Mouse (Mus musculus) CH12.LX (cell line): Measurements from ENCODE around the gene Tnfrsf19. TPM values are rescaled to one million over a fixed set of nuclear protein-coding genes. Genes with fewer than 3 reads are reported as not detected.

Experiments used
- DNase-seq: peaks from one replicate; pipeline ENCODE4 v3.0.0-alpha.2; 2013; ENCODE audit errors: extremely low read depth
- H3K27ac ChIP-seq: 2 replicates; pipeline ENCODE4 v1.5.1; 2012; ENCODE audit warnings: low read depth, mild to moderate bottlenecking, control low read depth, moderate library complexity; ENCODE audit not compliant: insufficient read depth
- H3K27me3 ChIP-seq: replicated peaks from 2 replicates; pipeline ENCODE3; 2012; ENCODE audit warnings: inconsistent platforms
- H3K36me3 ChIP-seq, 2 experiments: replicated peaks in 1 of 2; 2 replicates each; pipeline versions ENCODE3 to v1.6.1; 2012; ENCODE audit warnings: inconsistent platforms in 1 of 2, low read length in 1 of 2, mild to moderate bottlenecking in 1 of 2, mixed read lengths in 1 of 2, moderate library complexity in 1 of 2; ENCODE audit not compliant: control insufficient read depth in 1 of 2, insufficient read depth in 1 of 2
- H3K4me1 ChIP-seq, 2 experiments: 2 replicates each; pipeline ENCODE4 v1.6.1; 2012; ENCODE audit warnings: inconsistent platforms in 1 of 2, moderate library complexity in 1 of 2; ENCODE audit not compliant: insufficient read depth in 2 of 2, control insufficient read depth in 1 of 2
- H3K4me2 ChIP-seq: 2 replicates; pipeline ENCODE4 v1.6.1; 2012; ENCODE audit warnings: low read depth, mild to moderate bottlenecking, control low read depth; ENCODE audit not compliant: poor library complexity, insufficient read depth, severe bottlenecking
- H3K4me3 ChIP-seq, 3 experiments: fragments of 150-350 bp in 1 of 3; sonication (generic) in 1 of 3; replicated peaks in 1 of 3; 2 replicates each; pipeline versions ENCODE3 to v1.5.1; 2011 to 2012; ENCODE audit warnings: low read depth in 2 of 3, low read length in 2 of 3, mild to moderate bottlenecking in 2 of 3, moderate library complexity in 2 of 3, control low read depth in 1 of 3, improper control_type of control experiment in 1 of 3, inconsistent platforms in 1 of 3, mixed read lengths in 1 of 3; ENCODE audit not compliant: poor library complexity in 1 of 3
- H3K79me2 ChIP-seq: replicated peaks from 2 replicates; pipeline ENCODE4 v1.6.1; 2012; ENCODE audit warnings: mild to moderate bottlenecking, moderate library complexity; ENCODE audit not compliant: control insufficient read depth, poor library complexity, insufficient read depth, severe bottlenecking; ENCODE audit errors: extremely low read depth
- H3K9ac ChIP-seq: 2 replicates; pipeline ENCODE4 v1.6.1; 2012; ENCODE audit warnings: low read depth, mild to moderate bottlenecking, control low read depth, moderate library complexity; ENCODE audit not compliant: insufficient read depth
- H3K9me3 ChIP-seq: replicated peaks from 2 replicates; pipeline ENCODE3; 2012; ENCODE audit warnings: low read length, inconsistent platforms, mixed read lengths
- CHD1 ChIP-seq: IDR thresholded peaks from 2 replicates; pipeline ENCODE4 v1.6.1; 2012; ENCODE audit warnings: low read depth, low read length, improper control_type of control experiment, inconsistent platforms
- CHD2 ChIP-seq: IDR thresholded peaks from 2 replicates; pipeline ENCODE4 v1.6.1; 2011; ENCODE audit warnings: low read length, improper control_type of control experiment
- EP300 ChIP-seq: IDR thresholded peaks from 2 replicates; pipeline ENCODE4 v1.6.1; 2011; ENCODE audit warnings: low read length, improper control_type of control experiment
- ETS1 ChIP-seq: conservative IDR thresholded peaks from 2 replicates; pipeline ENCODE4 v1.6.1; 2012; ENCODE audit warnings: low read depth, mild to moderate bottlenecking, inconsistent platforms, low read length, improper control_type of control experiment, moderate library complexity
- GABPA ChIP-seq: IDR thresholded peaks from 2 replicates; pipeline ENCODE4 v1.6.1; 2012; ENCODE audit warnings: low read depth, low read length, improper control_type of control experiment, inconsistent platforms; ENCODE audit not compliant: insufficient replicate concordance
- HCFC1 ChIP-seq: IDR thresholded peaks from 2 replicates; pipeline ENCODE4 v1.6.1; 2012; ENCODE audit warnings: low read depth, mild to moderate bottlenecking, inconsistent platforms, low read length, improper control_type of control experiment
- JUND ChIP-seq: conservative IDR thresholded peaks from 2 replicates; pipeline ENCODE4 v1.6.1; 2011; ENCODE audit warnings: low read depth, low read length, improper control_type of control experiment
- KAT2A ChIP-seq: IDR thresholded peaks from 2 replicates; pipeline ENCODE4 v1.6.1; 2012; ENCODE audit warnings: low read length, improper control_type of control experiment, inconsistent platforms; ENCODE audit not compliant: insufficient replicate concordance
- MYC ChIP-seq: IDR thresholded peaks from 2 replicates; pipeline ENCODE4 v1.6.1; 2011; ENCODE audit warnings: low read depth, mild to moderate bottlenecking, improper control_type of control experiment, low read length
- POLR2A ChIP-seq: IDR thresholded peaks from 2 replicates; pipeline ENCODE4 v1.6.1; 2011; ENCODE audit warnings: low read depth, mild to moderate bottlenecking, improper control_type of control experiment, low read length
- SIN3A ChIP-seq: IDR thresholded peaks from 2 replicates; pipeline ENCODE4 v1.6.1; 2012; ENCODE audit warnings: low read length, improper control_type of control experiment, inconsistent platforms
- SMC3 ChIP-seq: IDR thresholded peaks from 2 replicates; pipeline ENCODE4 v1.6.1; 2011; ENCODE audit warnings: low read depth, low read length, improper control_type of control experiment
- TBP ChIP-seq: conservative IDR thresholded peaks from 2 replicates; pipeline ENCODE4 v1.6.1; 2011; ENCODE audit warnings: low read depth, low read length, improper control_type of control experiment
- USF1 ChIP-seq: IDR thresholded peaks from 2 replicates; pipeline ENCODE4 v1.6.1; 2014; ENCODE audit warnings: low read depth, mild to moderate bottlenecking, inconsistent platforms, low read length, improper control_type of control experiment
- ZNF384 ChIP-seq: IDR thresholded peaks from 2 replicates; pipeline ENCODE4 v1.6.1; 2012; ENCODE audit warnings: low read depth, low read length, improper control_type of control experiment, inconsistent platforms
- dilution Hi-C: fragments of 300-500 bp; cut with MboI; formaldehyde crosslinking; loops from 2 replicates; pipeline ENCODE4 v1.14.3; 2020; ENCODE audit warnings: low sequenced_read_pairs; ENCODE audit not compliant: extremely low pct_unique_long_range_greater_than_20kb, extremely low pct_ligation_motif_present
- in situ Hi-C: fragments of 300-500 bp; cut with MboI; formaldehyde crosslinking; loops from 3 replicates; pipeline ENCODE4 v1.14.3; 2019; ENCODE audit warnings: low sequenced_read_pairs, low pct_ligation_motif_present, low pct_unique_long_range_greater_than_20kb, mixed read lengths
- polyA plus RNA-seq: library from polyadenylated mRNA; unstranded; fragments of >175 nt; gene quantifications from 2 replicates; pipeline ENCODE4 v1.2.1, GENCODE M21; 2012; ENCODE audit warnings: low read depth; ENCODE audit not compliant: insufficient read length
- total RNA-seq, 2 experiments: library from RNA; depleted of rRNA; stranded (reverse); fragments of 300-350 nt in 1 of 2; fragments of >200 nt in 1 of 2; gene quantifications; 2 replicates each; pipeline ENCODE4 v1.2.3; 2012 to 2014

Tnfrsf19 gene
- total and polyA plus RNA-seq, 3 experiments = 4.4 to 6.5 (median 4.6) TPM

DNA sequence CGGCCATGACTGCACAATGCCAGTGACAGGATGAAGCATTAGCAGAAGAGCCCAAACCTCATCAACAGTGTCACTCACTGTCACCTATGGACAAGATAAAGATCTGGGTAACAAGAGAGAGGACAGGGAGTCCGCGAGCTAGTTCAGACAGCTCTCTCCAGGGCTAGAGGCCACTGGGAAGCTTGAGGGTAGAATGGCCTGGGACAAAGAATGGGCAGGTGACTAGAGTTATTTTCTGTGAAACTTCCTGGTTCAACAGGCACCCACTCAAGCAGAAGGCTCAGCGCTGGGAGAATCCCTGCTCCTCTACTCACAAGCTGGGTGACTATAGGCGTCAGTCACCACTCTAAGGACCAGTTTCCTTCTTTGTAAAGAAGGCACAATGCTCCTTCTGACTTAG lies 46.2 kb downstream of the Tnfrsf19 start:
- H3K9me3 ChIP-seq = no peaks in the 10 kb centered on the region
- no peak overlapping the region; the same call in 1 of the 2 replicates for H3K9ac ChIP-seq
- H3K4me1 ChIP-seq = peaks cover 5 to 15% of the 10 kb centered on the region in 2 experiments; a peak in 3 of 4 replicates
- H3K27ac ChIP-seq = no peak overlapping the region
- in situ Hi-C loops (no loop called here), dilution Hi-C loops (no loop called here)
- no peaks in the 10 kb centered on the region for H3K79me2 ChIP-seq
- DNase-seq = no peak
- H3K4me3 ChIP-seq = no peak overlapping the region
- H3K36me3 ChIP-seq = no peaks in the 10 kb centered on the region
- no peak for TF ChIP-seq TBP
- TF ChIP-seq EP300 = no peak
- TF ChIP-seq SIN3A = no peak
- no peak for TF ChIP-seq ZNF384
- no peak for TF ChIP-seq ETS1
- no peaks in the 10 kb centered on the region for H3K27me3 ChIP-seq
- 0 out of 2 replicates have a peak overlapping the region, but pooled peaks have one; percentile 22 for H3K4me2 ChIP-seq

GRCm38 (mm10) chr14:60996556-60996955 lies 49.7 kb downstream of the Tnfrsf19 start:
- H3K36me3 ChIP-seq = no peaks in the 10 kb centered on the region
- H3K9ac ChIP-seq = no peak overlapping the region
- H3K4me1 ChIP-seq = peaks cover 5 to 15% of the 10 kb centered on the region in 2 experiments; a peak in 3 of 4 replicates
- dilution Hi-C loops (no loop called here), in situ Hi-C loops (no loop called here)
- no peaks in the 10 kb centered on the region for H3K9me3 ChIP-seq
- no peak overlapping the region for H3K27ac ChIP-seq
- DNase-seq = no peak
- no peak overlapping the region for H3K4me3 ChIP-seq
- H3K4me2 ChIP-seq = no peak overlapping the region
- TF ChIP-seq TBP (no peak), EP300 (no peak), ZNF384 (no peak), USF1 (no peak), CHD1 (no peak), MYC (no peak), POLR2A (no peak), GABPA (no peak), KAT2A (no peak), JUND (no peak), HCFC1 (no peak), CHD2 (no peak)
- TF ChIP-seq, all 38 proteins: peak for 0
- H3K79me2 ChIP-seq = no peaks in the 10 kb centered on the region
- no peaks in the 10 kb centered on the region for H3K27me3 ChIP-seq

- Histone ChIP-seq H3K4me3 (no peak overlapping the region), H3K4me2 (no peak overlapping the region), H3K9me3 (no peaks in the 10 kb centered on the region)
- TF ChIP-seq SMC3 (no peak), USF1 (peak; percentile 10; the same call in 1 of the 2 replicates)
- TF ChIP-seq, all 38 proteins: peak for 1
- DNase-seq = no peak
- no peaks in the 10 kb centered on the region for H3K27me3 ChIP-seq
- dilution Hi-C loops = no loop called here
- no peaks in the 10 kb centered on the region for H3K79me2 ChIP-seq
- no peaks in the 10 kb centered on the region for H3K36me3 ChIP-seq
- peaks cover 3 to 16% of the 10 kb centered on the region in 2 experiments; a peak in 2 of 4 replicates for H3K4me1 ChIP-seq
- H3K9ac ChIP-seq = no peak overlapping the region
- in situ Hi-C loops = no loop called here
- H3K27ac ChIP-seq = no peak overlapping the region
These were observed 52.8 kb downstream of the Tnfrsf19 start for GRCm38 (mm10) chr14:60993506-60993905.
